Mouse (Mus musculus) embryonic facial prominence, embryonic 14.5 days (tissue): ENCODE measurements around the gene Esam. TPM values are rescaled to one million over a fixed set of nuclear protein-coding genes. Genes with fewer than 3 reads are reported as not detected.

ENCODE experiments used
- ATAC-seq: fragments of 200-750 bp; cut with Nextera tagmentation; 2 replicates; pipeline ENCODE4 v1.8.0; 2017; ENCODE audit warnings: low read depth, moderate number of reproducible peaks, moderate TSS enrichment
- DNase-seq: peaks from one replicate; pipeline ENCODE4 v3.0.0-alpha.2; 2015; ENCODE audit warnings: low spot score
- H3K27ac ChIP-seq: fragments of 300-500 bp; sonication (generic); replicated peaks from 2 replicates; pipeline ENCODE4 v1.5.1; 2014; ENCODE audit warnings: low read depth, mild to moderate bottlenecking, low read length, moderate library complexity
- H3K27me3 ChIP-seq: fragments of 300-500 bp; sonication (generic); replicated peaks from 2 replicates; pipeline ENCODE4 v1.6.1; 2014; ENCODE audit warnings: low read length; ENCODE audit not compliant: control insufficient read depth, insufficient read depth
- H3K36me3 ChIP-seq: fragments of 300-500 bp; sonication (generic); 2 replicates; pipeline ENCODE4 v1.6.1; 2014; ENCODE audit warnings: low read length, mixed read lengths; ENCODE audit not compliant: control insufficient read depth, insufficient read depth
- H3K4me1 ChIP-seq: fragments of 300-500 bp; sonication (generic); 2 replicates; pipeline ENCODE4 v1.6.1; 2014; ENCODE audit warnings: antibody characterized with exemption, low read length; ENCODE audit not compliant: control insufficient read depth, insufficient read depth
- H3K4me2 ChIP-seq: fragments of 300-500 bp; sonication (generic); 2 replicates; pipeline ENCODE4 v1.6.1; 2014; ENCODE audit warnings: low read depth, mild to moderate bottlenecking, low read length, moderate library complexity, mixed read lengths
- H3K4me3 ChIP-seq: fragments of 300-500 bp; sonication (generic); 2 replicates; pipeline ENCODE4 v1.5.1; 2014; ENCODE audit warnings: low read depth, mild to moderate bottlenecking, low read length
- H3K9ac ChIP-seq: fragments of 300-500 bp; sonication (generic); 2 replicates; pipeline ENCODE4 v1.6.1; 2014; ENCODE audit warnings: low read depth, mild to moderate bottlenecking, low read length, moderate library complexity, mixed read lengths
- H3K9me3 ChIP-seq: fragments of 300-500 bp; sonication (generic); 2 replicates; pipeline ENCODE4 v1.6.1; 2016; ENCODE audit warnings: low read length; ENCODE audit not compliant: control insufficient read depth
- WGBS: fragments of 180-500 bp; shearing (Covaris S2); extraction: QIAGEN DNeasy Blood & Tissue Kit; methylation state at CpG from one replicate; pipeline ENCODE4 v1.1.7; 2014; 5-methylcytosine and 5-hydroxymethylcytosine counted together
- polyA plus RNA-seq: library from polyadenylated mRNA; unstranded; fragments of >200 nt; fragmentation: Nextera tagmentation; extraction: Ambion mirVana; gene quantifications from 2 replicates; pipeline ENCODE4 v1.2.1, GENCODE M21; 2014

The Esam gene
- polyA plus RNA-seq, 1 experiment from 2014 or later, result 52.0 TPM

DNA sequence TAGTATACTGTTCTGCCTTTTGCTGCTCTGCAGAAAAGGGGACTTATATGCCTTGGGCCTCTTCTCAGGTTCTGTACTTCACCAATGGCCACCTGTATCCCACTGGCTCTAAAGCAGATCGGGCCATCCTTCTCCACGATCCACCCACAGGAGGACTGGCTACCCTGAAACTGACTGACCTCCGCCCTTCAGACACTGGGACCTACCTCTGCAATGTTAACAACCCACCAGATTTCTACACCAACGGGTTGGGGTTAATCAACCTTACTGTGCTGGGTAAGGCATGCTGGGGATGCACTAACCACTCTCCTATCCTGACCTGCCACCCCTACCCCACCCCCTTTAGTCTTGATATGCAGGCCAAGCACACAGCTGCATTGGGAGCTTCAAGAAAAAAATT is 12.3 kb downstream of the Esam start:
- no peak overlapping the region for H3K4me2 ChIP-seq
- H3K4me1 ChIP-seq, result peaks cover 6% of the 10 kb centered on the region; the same call in 1 of the 2 replicates
- no peak overlapping the region for H3K4me3 ChIP-seq
- WGBS, result 89% methylated on average over 4 of the region's 4 CpGs
- peaks cover 4% of the 10 kb centered on the region for H3K27me3 ChIP-seq
- H3K36me3 ChIP-seq, result no peaks in the 10 kb centered on the region
- ATAC-seq (no peak), DNase-seq (no peak)
- no peak overlapping the region for H3K27ac ChIP-seq
- no peaks in the 10 kb centered on the region for H3K9me3 ChIP-seq
- H3K9ac ChIP-seq, result no peak overlapping the region

DNA sequence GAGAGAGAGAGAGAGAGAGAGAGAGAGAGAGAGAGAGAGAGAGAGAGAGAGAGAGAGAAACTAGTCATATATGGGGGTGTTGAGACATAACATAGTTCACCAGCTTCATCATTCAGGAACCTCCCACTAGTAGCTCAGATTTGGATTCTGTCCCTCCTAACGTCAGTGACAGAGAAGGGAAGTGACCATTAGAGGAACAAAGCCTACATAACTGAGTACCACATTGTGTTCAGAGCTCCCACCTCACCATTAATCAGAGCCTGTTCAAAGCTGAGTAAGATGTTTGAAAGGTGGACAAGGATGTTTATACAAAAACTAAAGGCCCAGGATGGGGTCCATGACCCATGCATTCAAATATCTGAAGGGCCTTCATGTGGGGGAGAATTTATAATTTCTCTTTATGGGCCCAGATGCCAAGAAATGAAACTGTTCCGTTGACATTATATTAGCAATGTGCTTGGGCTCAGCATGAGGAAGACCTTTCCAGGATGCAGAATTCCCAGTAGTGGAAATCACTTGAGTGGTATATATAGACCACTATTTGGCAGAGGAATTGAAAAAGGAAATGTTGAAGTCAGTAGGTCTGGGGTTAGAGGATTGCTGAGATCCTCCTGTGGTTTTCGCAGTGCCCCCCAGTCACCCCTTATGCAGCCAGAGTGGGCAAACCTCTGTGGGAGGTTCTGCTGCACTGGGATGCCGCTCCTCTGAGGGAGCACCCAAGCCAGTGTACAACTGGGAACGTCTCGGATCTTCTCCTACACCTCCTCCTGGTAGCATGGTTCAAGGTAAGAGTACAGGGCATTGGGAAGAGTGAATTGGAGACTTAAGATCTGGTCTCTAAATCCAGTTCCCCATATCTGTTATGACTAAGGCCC is 13.1 kb downstream of the Esam start:
- Histone ChIP-seq H3K27ac (no peak overlapping the region), H3K4me1 (peaks cover 13% of the 10 kb centered on the region; the same call in 1 of the 2 replicates), H3K27me3 (peaks cover 11% of the 10 kb centered on the region), H3K4me3 (no peak overlapping the region), H3K36me3 (no peaks in the 10 kb centered on the region), H3K9ac (no peak overlapping the region), H3K9me3 (no peaks in the 10 kb centered on the region), H3K4me2 (no peak overlapping the region)
- ATAC-seq, result no peak
- 82% methylated on average over 6 of the region's 6 CpGs for WGBS
- DNase-seq, result no peak

DNA sequence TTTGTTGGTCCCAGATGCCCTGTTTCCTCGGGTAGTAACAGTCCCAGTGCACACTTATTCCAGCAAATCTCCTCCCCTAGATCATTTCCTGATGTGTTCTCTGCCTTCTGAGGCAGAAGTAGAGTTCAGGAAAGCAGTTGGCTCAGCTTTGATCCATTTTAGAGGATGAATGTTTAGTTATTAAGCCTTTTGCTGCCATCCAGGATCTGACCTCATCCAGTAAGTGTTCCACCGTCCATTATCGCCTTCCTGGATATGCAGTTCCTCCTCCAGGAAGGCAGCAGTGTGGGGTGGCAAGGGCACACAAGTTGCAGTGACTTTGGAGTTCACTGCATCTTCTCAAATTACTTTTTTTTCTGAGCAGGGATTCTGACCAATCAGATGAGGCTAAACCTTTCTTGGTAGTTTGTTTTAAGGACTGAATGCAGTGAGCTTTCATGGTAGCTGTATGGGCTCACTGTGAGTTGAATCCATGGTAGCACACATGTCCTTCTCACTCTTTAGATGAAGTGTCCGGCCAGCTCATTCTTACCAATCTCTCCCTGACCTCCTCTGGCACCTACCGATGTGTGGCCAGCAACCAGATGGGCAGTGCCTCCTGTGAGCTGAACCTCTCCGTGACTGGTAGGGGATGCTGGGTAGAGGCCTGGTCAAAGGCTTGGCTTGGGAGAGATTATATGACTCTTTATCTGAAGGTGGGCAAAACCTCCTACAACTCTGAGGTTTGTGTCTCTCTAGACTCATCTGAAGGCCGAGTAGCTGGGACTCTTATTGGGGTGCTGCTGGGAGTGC is 14.2 kb downstream of the Esam start:
- ATAC-seq (no peak), DNase-seq (no peak)
- 68% methylated on average over 7 of the region's 7 CpGs for WGBS
- Histone ChIP-seq H3K27me3 (peaks cover 20% of the 10 kb centered on the region), H3K4me1 (peaks cover 13% of the 10 kb centered on the region; the same call in 1 of the 2 replicates), H3K36me3 (no peaks in the 10 kb centered on the region), H3K27ac (no peak overlapping the region), H3K4me3 (no peak overlapping the region), H3K9me3 (no peaks in the 10 kb centered on the region), H3K9ac (no peak overlapping the region), H3K4me2 (no peak overlapping the region)

GRCm38 (mm10) chr9:37543869-37544440 is 16.1 kb downstream of the Esam start:
- Histone ChIP-seq H3K4me1 (peaks cover 13% of the 10 kb centered on the region; the same call in 1 of the 2 replicates), H3K27ac (no peak overlapping the region), H3K36me3 (no peaks in the 10 kb centered on the region), H3K9ac (peak overlapping the region; percentile 20; the same call in 1 of the 2 replicates), H3K9me3 (no peaks in the 10 kb centered on the region), H3K27me3 (peaks cover 28% of the 10 kb centered on the region), H3K4me3 (peak overlapping the region; percentile 35), H3K4me2 (peak overlapping the region; percentile 67)
- 26% methylated on average over 12 of the region's 12 CpGs for WGBS
- no peak; the same call in 1 of the 2 replicates for ATAC-seq
- no peak for DNase-seq

GRCm38 (mm10) chr9:37544447-37545165 is 16.7 kb downstream of the Esam start:
- ATAC-seq, result peak; percentile 58
- peak; percentile 61 for DNase-seq
- WGBS, result 1% methylated on average over 29 of the region's 29 CpGs
- Histone ChIP-seq H3K4me1 (peaks cover 13% of the 10 kb centered on the region; the same call in 1 of the 2 replicates), H3K4me2 (peak overlapping the region; percentile 67), H3K27me3 (peaks cover 33% of the 10 kb centered on the region), H3K9ac (peak overlapping the region; percentile 20), H3K9me3 (no peaks in the 10 kb centered on the region), H3K4me3 (peak overlapping the region; percentile 35), H3K27ac (no peak overlapping the region), H3K36me3 (no peaks in the 10 kb centered on the region)

DNA sequence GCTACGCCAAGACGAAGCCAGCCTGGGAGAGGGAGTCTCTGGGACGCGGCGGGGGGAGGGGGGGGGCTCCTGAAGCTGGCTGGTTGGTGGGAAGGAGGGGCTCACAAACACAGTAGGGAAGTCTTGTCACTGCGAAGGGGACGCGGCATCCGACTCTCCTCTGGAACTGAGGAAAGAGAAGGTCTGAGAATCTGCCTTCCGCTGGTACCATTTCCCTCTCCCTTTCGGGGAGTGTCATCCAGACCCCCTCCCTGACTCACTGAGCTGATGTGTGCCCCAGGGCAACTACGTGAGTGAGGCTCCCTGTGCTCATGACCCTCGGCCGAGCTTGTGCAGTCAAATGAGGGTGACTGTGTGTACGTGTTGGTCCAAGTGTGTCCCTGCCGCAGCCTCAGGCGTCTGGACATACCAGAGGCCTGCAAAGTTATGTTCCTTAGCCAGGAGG is 17.3 kb downstream of the Esam start:
- Histone ChIP-seq H3K4me3 (peak overlapping the region; percentile 35), H3K36me3 (no peaks in the 10 kb centered on the region), H3K9ac (peak overlapping the region; percentile 20; the same call in 1 of the 2 replicates), H3K9me3 (no peaks in the 10 kb centered on the region), H3K4me1 (peaks cover 13% of the 10 kb centered on the region; the same call in 1 of the 2 replicates), H3K27ac (no peak overlapping the region), H3K4me2 (peak overlapping the region; percentile 67), H3K27me3 (peaks cover 37% of the 10 kb centered on the region)
- DNase-seq (no peak), ATAC-seq (no peak)
- 2% methylated on average over 17 of the region's 17 CpGs for WGBS

DNA sequence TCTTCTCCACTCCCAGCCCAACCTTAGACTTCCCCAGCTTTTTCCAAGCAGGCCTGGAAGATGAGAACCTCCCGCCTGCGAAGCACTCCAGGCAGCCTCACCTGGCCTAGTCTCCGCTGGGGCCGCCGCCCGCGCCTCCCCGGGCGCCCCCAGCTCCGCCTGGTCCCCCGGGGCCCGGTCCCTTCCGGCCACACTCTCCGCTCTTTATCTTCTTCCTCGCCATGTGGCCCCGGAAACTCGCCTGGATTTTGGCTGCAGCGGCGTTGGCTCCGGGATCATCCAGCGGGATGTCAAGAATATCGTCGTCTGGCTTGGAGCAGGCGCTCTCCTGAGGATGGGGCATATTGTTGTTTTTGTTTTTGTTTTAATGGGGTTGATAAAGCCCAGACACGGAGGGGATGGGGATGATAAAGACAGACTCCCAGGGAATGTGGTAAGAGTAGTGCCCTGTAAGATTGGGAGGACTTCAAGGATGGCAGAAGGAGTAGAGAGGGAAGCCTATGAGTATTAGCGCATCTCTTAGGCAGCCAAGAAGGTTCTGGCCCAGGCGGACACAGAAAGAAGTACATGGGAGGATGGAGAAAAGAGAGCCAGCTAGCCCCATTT is 18.1 kb downstream of the Esam start:
- no peak overlapping the region for H3K9ac ChIP-seq

More for the DNA sequence above, 18.1 kb downstream of the Esam start:
- 12% methylated on average over 27 of the region's 27 CpGs for WGBS
- DNase-seq (no peak), ATAC-seq (no peak)
- peaks cover 45% of the 10 kb centered on the region for H3K27me3 ChIP-seq
- no peak overlapping the region for H3K27ac ChIP-seq
- H3K36me3 ChIP-seq, result no peaks in the 10 kb centered on the region
- H3K4me1 ChIP-seq, result peaks cover 13% of the 10 kb centered on the region; the same call in 1 of the 2 replicates
- H3K4me2 ChIP-seq, result no peak overlapping the region
- H3K4me3 ChIP-seq, result no peak overlapping the region
- H3K9me3 ChIP-seq, result no peaks in the 10 kb centered on the region
